Comparison of ENCODE assay signal across 7 mouse cellular contexts in the genomic region with DNA sequence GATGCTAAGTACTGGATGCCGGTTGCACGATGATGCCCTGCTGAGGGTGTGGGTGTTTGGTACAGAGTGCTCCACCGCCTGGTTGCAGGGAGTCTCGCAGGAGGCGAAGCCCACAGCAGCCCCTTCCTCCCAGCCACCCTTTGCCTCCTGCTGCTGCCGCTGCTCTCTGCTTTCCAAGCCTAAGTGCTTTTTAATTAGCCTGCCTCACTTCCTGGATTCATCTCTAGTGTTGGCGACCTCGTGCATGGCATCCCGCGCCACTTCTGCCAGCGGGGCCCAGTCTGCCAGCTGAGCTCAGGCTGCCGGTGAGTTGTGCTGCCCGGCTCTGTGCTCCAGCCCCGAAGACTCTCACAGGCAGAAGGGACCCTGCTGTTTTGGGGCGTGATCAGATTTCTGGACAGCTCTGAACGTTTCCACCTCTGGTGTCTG.
DNase-seq lines count a peak whose midpoint lies in the region; ATAC-seq lines count a peak whose summit lies in the region.

No protein-coding gene starts in this region.

- H3K36me3 ChIP-seq in embryonic facial prominence, embryonic 11.5 days (replicated peaks; ENCODE audit: control insufficient read depth, insufficient read depth, low read depth, low read length): no peaks in the 10 kb centered on the region
- no peaks in the 10 kb centered on the region for H3K36me3 ChIP-seq in limb, embryonic 10.5 days
- H3K36me3 ChIP-seq in neural tube, embryonic 14.5 days (ENCODE audit: control insufficient read depth, insufficient read depth, low read length): no peaks in the 10 kb centered on the region

- no peaks in the 10 kb centered on the region for H3K4me1 ChIP-seq in embryonic facial prominence, embryonic 11.5 days (ENCODE audit: control insufficient read depth, insufficient read depth, low read length)
- peaks cover 9% of the 10 kb centered on the region for H3K4me1 ChIP-seq in limb, embryonic 10.5 days
- no peaks in the 10 kb centered on the region for H3K4me1 ChIP-seq in neural tube, embryonic 14.5 days (ENCODE audit: control insufficient read depth, insufficient read depth, low read length)

- H3K9ac ChIP-seq in embryonic facial prominence, embryonic 11.5 days (replicated peaks; ENCODE audit: low read length): peak overlapping the region; percentile 57
- no peak overlapping the region for H3K9ac ChIP-seq in neural tube, embryonic 14.5 days (replicated peaks; ENCODE audit: low read depth, low read length)

- peak; percentile 74 for ATAC-seq in embryonic facial prominence, embryonic 11.5 days (replicated peaks; ENCODE audit: insufficient number of reproducible peaks, low FRiP score, low TSS enrichment, low read depth)
- ATAC-seq in neural tube, embryonic 14.5 days (ENCODE audit: low read depth): peak; percentile 93

- 5% methylated on average over 16 of the region's 16 CpGs for WGBS in embryonic facial prominence, embryonic 11.5 days
- 2% methylated on average over 16 of the region's 16 CpGs for whole genome bisulfite sequencing in limb, embryonic 10.5 days
- 2% methylated on average over 13 of the region's 16 CpGs for WGBS in neural tube, embryonic 14.5 days

- no peak overlapping the region for H3K27ac ChIP-seq in embryonic facial prominence, embryonic 11.5 days (replicated peaks; ENCODE audit: low read depth, low read length)
- H3K27ac ChIP-seq in limb, embryonic 10.5 days: peak overlapping the region; percentile 75
- no peak overlapping the region for H3K27ac ChIP-seq in neural tube, embryonic 14.5 days (ENCODE audit: low read depth, low read length)

- peak overlapping the region; percentile 41 for H3K4me2 ChIP-seq in embryonic facial prominence, embryonic 11.5 days (ENCODE audit: low read depth, low read length)
- peak overlapping the region; percentile 40 for H3K4me2 ChIP-seq in neural tube, embryonic 14.5 days (ENCODE audit: low read depth, low read length)

- H3K9me3 ChIP-seq in embryonic facial prominence, embryonic 11.5 days (replicated peaks; ENCODE audit: control insufficient read depth, low read length): no peaks in the 10 kb centered on the region
- H3K9me3 ChIP-seq in limb, embryonic 10.5 days (replicated peaks): no peaks in the 10 kb centered on the region
- no peaks in the 10 kb centered on the region for H3K9me3 ChIP-seq in neural tube, embryonic 14.5 days (ENCODE audit: control insufficient read depth, low read length)

- no peaks in the 10 kb centered on the region for H3K27me3 ChIP-seq in embryonic facial prominence, embryonic 11.5 days (ENCODE audit: control insufficient read depth, insufficient read depth, low read length)
- 0 out of 2 replicates have a peak, but pooled peaks cover 2% of the 10 kb centered on the region for H3K27me3 ChIP-seq in limb, embryonic 10.5 days (ENCODE audit: low read depth, poor library complexity, severe bottlenecking)
- H3K27me3 ChIP-seq in neural tube, embryonic 14.5 days (ENCODE audit: control insufficient read depth, insufficient read depth, low read length): no peaks in the 10 kb centered on the region

- H3K4me3 ChIP-seq in embryonic facial prominence, embryonic 11.5 days (ENCODE audit: low read depth, low read length): peak overlapping the region; percentile 27
- peak overlapping the region; percentile 46 for H3K4me3 ChIP-seq in limb, embryonic 10.5 days
- H3K4me3 ChIP-seq in neural tube, embryonic 14.5 days (ENCODE audit: low read depth, low read length): no peak overlapping the region

- DNase-seq in testis, postnatal 14 days (ENCODE audit: low spot score): peak; percentile 9
- no peak for DNase-seq in testis, postnatal 10 days (ENCODE audit: low spot score)
- peak; percentile 56 for DNase-seq in embryonic facial prominence, embryonic 11.5 days (ENCODE audit: low spot score)
- DNase-seq in heart, postnatal 4 days: peak; percentile 14
- DNase-seq in limb, embryonic 10.5 days (ENCODE audit: low spot score): peak; percentile 57
- DNase-seq in urinary bladder, postnatal 36 days (ENCODE audit: low spot score in 2 of 2): no peak

Comparison
In these comparisons a context has a peak if more than half of its experiments do, and no peak if none do; other contexts are left out.
1. DNase-seq: peak in testis, postnatal 14 days (single experiment), embryonic facial prominence, embryonic 11.5 days (single experiment), heart, postnatal 4 days (single experiment) and limb, embryonic 10.5 days (single experiment); none in testis, postnatal 10 days (single experiment) and urinary bladder, postnatal 36 days (0 of 2).